Mouse (Mus musculus) G1E-ER4 (cell line): ENCODE measurements around the gene Dhrs2. TPM values are rescaled to one million over a fixed set of nuclear protein-coding genes. Genes with fewer than 3 reads are reported as not detected.

Experiments used
- GATA1 ChIP-seq: IDR thresholded peaks from one replicate; pipeline ENCODE4 v1.8.0; 2012; ENCODE audit warnings: low read length, inconsistent platforms
- polyA plus RNA-seq: library from polyadenylated mRNA; stranded (reverse); fragments of >175 nt; gene quantifications from 2 replicates; pipeline ENCODE4 v1.2.3, GENCODE M21; 2012

The Dhrs2 gene
- polyA plus RNA-seq: not detected in 2 replicates

GRCm38 (mm10) chr14:55221707-55222106, at the start of gene Dhrs2:
Dhrs2 (plus strand) TSS chr14:55222007.
- TF ChIP-seq GATA1: no peak

GRCm38 (mm10) chr14:55174164-55174563, 47.6 kb upstream of the Dhrs2 start:
- TF ChIP-seq GATA1: no peak

- no peak for TF ChIP-seq GATA1
Observed at GRCm38 (mm10) chr14:55177274-55177673, 44.5 kb upstream of the Dhrs2 start.

GRCm38 (mm10) chr14:55180951-55181350, 40.9 kb upstream of the Dhrs2 start:
- TF ChIP-seq GATA1: no peak

GRCm38 (mm10) chr14:55183231-55183630, 38.6 kb upstream of the Dhrs2 start:
- TF ChIP-seq GATA1: no peak

GRCm38 (mm10) chr14:55184640-55185145, 37.1 kb upstream of the Dhrs2 start:
- TF ChIP-seq GATA1: no peak

DNA sequence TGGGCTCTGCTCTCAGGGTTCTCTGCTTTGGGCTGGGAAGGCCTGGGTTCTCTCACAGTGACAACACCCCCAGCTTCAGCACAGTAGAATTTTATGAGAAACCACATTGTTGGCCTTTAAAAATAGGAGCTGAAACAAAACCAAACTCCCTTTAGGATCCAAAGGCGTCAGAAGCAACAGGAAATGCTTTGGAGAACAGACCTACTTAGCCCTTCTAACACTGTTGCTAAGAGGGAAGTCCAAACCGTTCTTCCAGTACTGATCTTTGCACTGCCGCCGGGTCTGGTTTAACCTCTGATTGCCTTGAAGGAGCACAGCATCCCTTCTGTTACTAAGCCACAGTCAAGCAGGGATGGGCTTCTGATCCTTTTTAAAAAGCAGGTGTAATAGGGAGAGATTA, 33.3 kb upstream of the Dhrs2 start:
- TF ChIP-seq GATA1: no peak

GRCm38 (mm10) chr14:55189351-55189769, 32.4 kb upstream of the Dhrs2 start:
- no peak for TF ChIP-seq GATA1

GRCm38 (mm10) chr14:55193354-55193753, 28.5 kb upstream of the Dhrs2 start:
- no peak for TF ChIP-seq GATA1

GRCm38 (mm10) chr14:55193876-55194635, 27.8 kb upstream of the Dhrs2 start:
- TF ChIP-seq GATA1: no peak

- no peak for TF ChIP-seq GATA1
Observed at GRCm38 (mm10) chr14:55194786-55195185, 27.0 kb upstream of the Dhrs2 start.

DNA sequence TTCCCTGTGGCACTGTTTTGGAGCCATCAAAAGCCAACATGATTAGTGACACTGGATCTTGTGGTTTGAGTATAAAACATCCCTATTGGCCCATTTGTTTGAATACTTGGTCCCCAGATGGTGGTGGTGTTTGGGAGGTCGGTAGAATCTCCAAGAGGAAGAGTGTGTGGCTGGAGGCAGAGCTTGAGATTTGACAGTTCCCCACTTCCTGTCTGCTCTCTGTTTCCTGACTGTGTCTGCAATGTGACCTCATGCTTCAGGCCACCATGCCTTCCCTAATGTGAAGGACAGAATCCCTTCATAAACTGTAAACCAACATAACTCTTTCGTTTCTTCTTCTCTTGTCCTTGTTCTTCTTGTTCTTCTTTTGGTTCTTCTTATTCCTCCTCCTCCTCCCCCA, 24.7 kb upstream of the Dhrs2 start:
- TF ChIP-seq GATA1: no peak

- no peak for TF ChIP-seq GATA1
Observed at GRCm38 (mm10) chr14:55198187-55198586, 23.6 kb upstream of the Dhrs2 start.

DNA sequence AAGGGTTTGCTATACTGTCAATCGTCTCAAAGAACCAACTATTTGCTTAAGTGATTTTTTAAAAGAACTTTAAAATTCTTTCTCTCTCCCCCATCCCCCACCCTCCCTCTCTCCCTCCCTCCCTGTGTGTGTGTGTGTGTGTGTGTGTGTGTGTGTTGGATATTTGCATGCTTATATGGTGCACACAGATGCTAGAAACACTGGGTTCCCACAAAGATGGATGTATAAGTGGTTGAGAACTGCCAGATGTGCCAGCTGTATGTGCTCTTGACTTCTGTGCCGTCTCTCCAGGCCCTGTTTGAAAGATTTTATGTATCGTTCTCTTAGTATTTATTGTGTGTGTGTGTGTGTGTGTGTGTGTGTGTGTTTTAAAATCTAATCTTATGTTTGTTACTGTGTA, 17.3 kb upstream of the Dhrs2 start:
- no peak for TF ChIP-seq GATA1

- TF ChIP-seq GATA1: no peak
Observed at GRCm38 (mm10) chr14:55205045-55205750, 16.6 kb upstream of the Dhrs2 start.

DNA sequence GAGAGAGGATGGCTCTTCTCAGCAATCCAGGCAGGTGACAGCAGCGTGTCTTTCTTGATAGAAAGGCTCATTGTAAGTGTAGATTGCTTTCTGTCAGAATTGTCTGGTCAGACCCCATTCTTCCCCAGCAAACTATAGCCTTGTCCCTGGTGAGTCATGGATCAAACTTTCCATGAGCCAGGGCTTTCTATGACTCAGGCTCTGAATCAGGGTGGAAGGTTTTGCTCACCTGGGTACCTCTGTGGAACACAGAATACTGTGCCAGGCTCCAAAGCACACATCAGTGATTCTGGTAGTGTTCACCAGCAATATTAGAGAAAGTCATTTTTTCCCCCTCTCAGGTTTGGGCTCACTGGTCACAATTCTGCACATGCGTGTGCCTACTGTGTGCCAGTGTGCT, 13.5 kb upstream of the Dhrs2 start:
- TF ChIP-seq GATA1: no peak

DNA sequence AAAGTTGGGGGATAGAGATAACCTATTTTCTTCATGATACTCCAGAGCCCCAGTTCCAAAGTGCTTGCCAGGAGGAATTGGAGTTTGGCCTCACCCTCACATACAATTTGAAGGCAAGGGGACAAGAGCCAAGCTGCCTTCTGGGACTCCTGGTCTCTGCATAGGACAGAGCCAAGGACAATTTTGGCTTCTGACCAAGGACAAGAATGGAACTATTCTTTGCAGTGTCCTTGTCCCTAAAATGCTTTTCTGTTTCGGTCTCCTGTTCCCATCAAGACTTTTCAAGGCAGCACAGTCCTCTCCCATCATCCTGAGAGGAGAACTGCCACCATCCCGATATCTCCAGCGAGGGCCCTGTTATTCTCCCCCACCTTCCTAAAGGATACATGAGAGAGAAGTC, 8.2 kb upstream of the Dhrs2 start:
- TF ChIP-seq GATA1: no peak

GRCm38 (mm10) chr14:55214507-55214906, 7.3 kb upstream of the Dhrs2 start:
- no peak for TF ChIP-seq GATA1
